Comparison of ENCODE assay signal across 47 mouse cellular contexts in genomic region chr2:164219295-164219694, GRCm38 (mm10). TPM values are rescaled to one million over a fixed set of nuclear protein-coding genes. Genes with fewer than 3 reads are reported as not detected.
"Had no signal": no experiment of that assay in that cellular context is flagged by ENCODE, and none has a peak within 500 bp of the region (broad histone marks: within the 10 kb centered on the region; RNA-seq: fewer than 3 reads in every experiment).

No protein-coding gene starts in this region.

- H3K4me3 ChIP-seq: limb, embryonic 10.5 days; limb, embryonic 12.5 days; limb, embryonic 13.5 days; limb, embryonic 15.5 days; liver, embryonic 12.5 days; liver, embryonic 13.5 days; liver, embryonic 15.5 days; lung, embryonic 15.5 days; megakaryocyte, embryonic 14.5 days; midbrain, embryonic 10.5 days; midbrain, embryonic 12.5 days; midbrain, embryonic 13.5 days; midbrain, embryonic 15.5 days; myocyte; neural tube, embryonic 12.5 days; neural tube, embryonic 13.5 days had no signal

- H3K9me3 ChIP-seq: limb, embryonic 10.5 days; limb, embryonic 12.5 days; limb, embryonic 13.5 days; limb, embryonic 15.5 days; liver, embryonic 12.5 days; liver, embryonic 13.5 days; liver, embryonic 15.5 days; lung, embryonic 15.5 days; megakaryocyte, embryonic 14.5 days; midbrain, embryonic 10.5 days; midbrain, embryonic 12.5 days; midbrain, embryonic 13.5 days; midbrain, embryonic 15.5 days; neural tube, embryonic 12.5 days; neural tube, embryonic 13.5 days had no signal

- H3K4me2 ChIP-seq: limb, embryonic 12.5 days; limb, embryonic 13.5 days; limb, embryonic 15.5 days; liver, embryonic 11.5 days; liver, embryonic 12.5 days; liver, embryonic 13.5 days; liver, embryonic 15.5 days; lung, embryonic 14.5 days; lung, embryonic 15.5 days; midbrain, embryonic 11.5 days; midbrain, embryonic 12.5 days; midbrain, embryonic 13.5 days; midbrain, embryonic 15.5 days; neural tube, embryonic 12.5 days; neural tube, embryonic 13.5 days had no signal

- H3K27ac ChIP-seq: limb, embryonic 10.5 days; limb, embryonic 12.5 days; limb, embryonic 13.5 days; limb, embryonic 15.5 days; liver, embryonic 12.5 days; liver, embryonic 13.5 days; liver, embryonic 14.5 days; liver, embryonic 15.5 days; lung, embryonic 15.5 days; macrophage; midbrain, embryonic 10.5 days; midbrain, embryonic 12.5 days; midbrain, embryonic 13.5 days; midbrain, embryonic 15.5 days; neural tube, embryonic 12.5 days; neural tube, embryonic 13.5 days had no signal

- DNase-seq: left cerebral cortex, postnatal 4 days; liver; liver, embryonic 13.5 days; liver, postnatal 0 days; lung, adult 18-20 months; lung, adult 2 months; lung, embryonic 14.5 days; lung, postnatal 10 days; lung, postnatal 14 days; lung, postnatal 36 days; lung, postnatal 4 days; midbrain, embryonic 14.5 days had no signal

- H3K4me1 ChIP-seq: limb, embryonic 12.5 days; limb, embryonic 13.5 days; limb, embryonic 15.5 days; liver, embryonic 12.5 days; liver, embryonic 13.5 days; liver, embryonic 15.5 days; lung, embryonic 15.5 days; megakaryocyte, embryonic 14.5 days; midbrain, embryonic 10.5 days; midbrain, embryonic 12.5 days; midbrain, embryonic 13.5 days; midbrain, embryonic 15.5 days; neural tube, embryonic 12.5 days; neural tube, embryonic 13.5 days had no signal

- ATAC-seq: liver, embryonic 12.5 days; liver, postnatal 0 days; lung, postnatal 0 days; midbrain, embryonic 13.5 days; midbrain, embryonic 15.5 days; midbrain, embryonic 16.5 days had no signal

- H3K9ac ChIP-seq: limb, embryonic 12.5 days; limb, embryonic 13.5 days; limb, embryonic 15.5 days; liver, embryonic 12.5 days; liver, embryonic 13.5 days; liver, embryonic 14.5 days; liver, embryonic 15.5 days; liver, postnatal 0 days; lung, embryonic 14.5 days; lung, embryonic 15.5 days; midbrain, embryonic 12.5 days; midbrain, embryonic 13.5 days; midbrain, embryonic 15.5 days; neural tube, embryonic 12.5 days; neural tube, embryonic 13.5 days had no signal

- H3K36me3 ChIP-seq: limb, embryonic 10.5 days; limb, embryonic 12.5 days; limb, embryonic 13.5 days; limb, embryonic 15.5 days; liver, embryonic 12.5 days; liver, embryonic 13.5 days; liver, embryonic 15.5 days; lung, embryonic 15.5 days; midbrain, embryonic 10.5 days; midbrain, embryonic 12.5 days; midbrain, embryonic 13.5 days; midbrain, embryonic 15.5 days; neural tube, embryonic 12.5 days; neural tube, embryonic 13.5 days had no signal

- H3K27me3 ChIP-seq: limb, embryonic 12.5 days; limb, embryonic 13.5 days; limb, embryonic 15.5 days; liver, embryonic 12.5 days; liver, embryonic 13.5 days; liver, embryonic 15.5 days; lung, embryonic 15.5 days; midbrain, embryonic 12.5 days; midbrain, embryonic 13.5 days; midbrain, embryonic 15.5 days; neural tube, embryonic 12.5 days; neural tube, embryonic 13.5 days had no signal

RNA-seq across cellular contexts. Expression of gene Wfdc15b, which starts 2.2 kb away (rescaled TPM):
- total RNA-seq: left cerebral cortex, postnatal 14 days; left cerebral cortex, postnatal 25 days; left cerebral cortex, postnatal 36 days; left cerebral cortex, postnatal 4 days; megakaryocyte progenitor cell, adult 5-6 weeks; megakaryocyte, adult 5-6 weeks; megakaryocyte-erythroid progenitor cell, adult 5-6 weeks; midbrain, postnatal 0 days; monocyte, adult 5-6 weeks had no signal
- polyA plus RNA-seq: limb, embryonic 10.5 days; limb, embryonic 11.5 days; limb, embryonic 12.5 days; limb, embryonic 13.5 days; limb, embryonic 14.5 days; limb, embryonic 15.5 days; liver, embryonic 11.5 days; liver, embryonic 12.5 days; liver, embryonic 13.5 days; liver, embryonic 15.5 days; lung, embryonic 14.5 days; lung, embryonic 16.5 days; lung, postnatal 0 days; macrophage; midbrain, embryonic 10.5 days; midbrain, embryonic 11.5 days; midbrain, embryonic 12.5 days; midbrain, embryonic 13.5 days; midbrain, embryonic 14.5 days; midbrain, embryonic 15.5 days; midbrain, embryonic 16.5 days; midbrain, postnatal 0 days; myocyte; neural tube, embryonic 11.5 days; neural tube, embryonic 12.5 days; neural tube, embryonic 13.5 days had no signal

RNA-seq across cellular contexts. Expression of gene Svs2, which starts 19.0 kb away (rescaled TPM):
- total RNA-seq: left cerebral cortex, postnatal 14 days; left cerebral cortex, postnatal 25 days; left cerebral cortex, postnatal 36 days; left cerebral cortex, postnatal 4 days; liver, adult 2 months; megakaryocyte progenitor cell, adult 5-6 weeks; megakaryocyte, adult 5-6 weeks; megakaryocyte-erythroid progenitor cell, adult 5-6 weeks; midbrain, postnatal 0 days had no signal
- polyA plus RNA-seq: limb, embryonic 10.5 days; limb, embryonic 11.5 days; limb, embryonic 12.5 days; limb, embryonic 13.5 days; limb, embryonic 14.5 days; limb, embryonic 15.5 days; liver, adult 2 months; liver, embryonic 11.5 days; liver, embryonic 12.5 days; liver, embryonic 13.5 days; liver, embryonic 14.5 days; liver, embryonic 15.5 days; liver, embryonic 16.5 days; liver, postnatal 0 days; lung, adult 2 months; lung, embryonic 14.5 days; lung, embryonic 15.5 days; lung, embryonic 16.5 days; lung, postnatal 0 days; macrophage; midbrain, embryonic 10.5 days; midbrain, embryonic 11.5 days; midbrain, embryonic 12.5 days; midbrain, embryonic 13.5 days; midbrain, embryonic 14.5 days; midbrain, embryonic 15.5 days; midbrain, embryonic 16.5 days; midbrain, postnatal 0 days; myocyte; neural tube, embryonic 11.5 days; neural tube, embryonic 12.5 days; neural tube, embryonic 13.5 days had no signal

RNA-seq across cellular contexts. Expression of gene Wfdc15a, which starts 19.4 kb away (rescaled TPM):
- total RNA-seq: left cerebral cortex, postnatal 14 days; left cerebral cortex, postnatal 25 days; left cerebral cortex, postnatal 36 days; left cerebral cortex, postnatal 4 days; liver, adult 2 months; megakaryocyte progenitor cell, adult 5-6 weeks; megakaryocyte, adult 5-6 weeks; megakaryocyte-erythroid progenitor cell, adult 5-6 weeks; midbrain, postnatal 0 days; monocyte, adult 5-6 weeks had no signal
- polyA plus RNA-seq: limb, embryonic 10.5 days; limb, embryonic 11.5 days; limb, embryonic 12.5 days; limb, embryonic 13.5 days; limb, embryonic 14.5 days; limb, embryonic 15.5 days; liver, adult 2 months; liver, embryonic 11.5 days; liver, embryonic 12.5 days; liver, embryonic 13.5 days; liver, embryonic 14.5 days; liver, embryonic 15.5 days; liver, embryonic 16.5 days; liver, postnatal 0 days; lung, adult 2 months; lung, embryonic 14.5 days; lung, embryonic 15.5 days; lung, embryonic 16.5 days; lung, postnatal 0 days; macrophage; midbrain, embryonic 10.5 days; midbrain, embryonic 11.5 days; midbrain, embryonic 12.5 days; midbrain, embryonic 13.5 days; midbrain, embryonic 14.5 days; midbrain, embryonic 15.5 days; midbrain, embryonic 16.5 days; midbrain, postnatal 0 days; myocyte; neural tube, embryonic 11.5 days; neural tube, embryonic 12.5 days; neural tube, embryonic 13.5 days had no signal

RNA-seq across cellular contexts. Expression of gene Wfdc12, which starts 28.9 kb away (rescaled TPM):
- total RNA-seq: left cerebral cortex, postnatal 14 days; left cerebral cortex, postnatal 25 days; left cerebral cortex, postnatal 36 days; left cerebral cortex, postnatal 4 days; liver, adult 2 months; megakaryocyte progenitor cell, adult 5-6 weeks; megakaryocyte, adult 5-6 weeks; megakaryocyte-erythroid progenitor cell, adult 5-6 weeks; midbrain, postnatal 0 days; monocyte, adult 5-6 weeks had no signal
- polyA plus RNA-seq: limb, embryonic 10.5 days; limb, embryonic 11.5 days; limb, embryonic 12.5 days; limb, embryonic 13.5 days; liver, adult 2 months; liver, embryonic 11.5 days; liver, embryonic 12.5 days; liver, embryonic 13.5 days; liver, embryonic 14.5 days; liver, embryonic 15.5 days; liver, embryonic 16.5 days; lung, embryonic 14.5 days; lung, embryonic 15.5 days; macrophage; midbrain, embryonic 10.5 days; midbrain, embryonic 11.5 days; midbrain, embryonic 12.5 days; midbrain, embryonic 13.5 days; midbrain, embryonic 14.5 days; midbrain, embryonic 15.5 days; midbrain, embryonic 16.5 days; midbrain, postnatal 0 days; myocyte; neural tube, embryonic 11.5 days; neural tube, embryonic 12.5 days; neural tube, embryonic 13.5 days had no signal

RNA-seq across cellular contexts. Expression of gene Wfdc5, which starts 36.8 kb away (rescaled TPM):
- total RNA-seq: left cerebral cortex, postnatal 14 days; left cerebral cortex, postnatal 25 days; left cerebral cortex, postnatal 36 days; left cerebral cortex, postnatal 4 days; liver, adult 2 months; megakaryocyte progenitor cell, adult 5-6 weeks; megakaryocyte, adult 5-6 weeks; megakaryocyte-erythroid progenitor cell, adult 5-6 weeks; midbrain, postnatal 0 days; monocyte, adult 5-6 weeks had no signal
- polyA plus RNA-seq: limb, embryonic 10.5 days; limb, embryonic 11.5 days; limb, embryonic 12.5 days; limb, embryonic 13.5 days; liver, adult 2 months; liver, embryonic 11.5 days; liver, embryonic 12.5 days; liver, embryonic 13.5 days; liver, embryonic 14.5 days; liver, embryonic 15.5 days; liver, embryonic 16.5 days; liver, postnatal 0 days; lung, embryonic 14.5 days; lung, embryonic 15.5 days; lung, embryonic 16.5 days; macrophage; midbrain, embryonic 10.5 days; midbrain, embryonic 11.5 days; midbrain, embryonic 12.5 days; midbrain, embryonic 13.5 days; midbrain, embryonic 14.5 days; midbrain, embryonic 15.5 days; midbrain, embryonic 16.5 days; midbrain, postnatal 0 days; myocyte; neural tube, embryonic 11.5 days; neural tube, embryonic 12.5 days; neural tube, embryonic 13.5 days had no signal
